ENCODE assay signal across 9 mouse cellular contexts in the genomic region with DNA sequence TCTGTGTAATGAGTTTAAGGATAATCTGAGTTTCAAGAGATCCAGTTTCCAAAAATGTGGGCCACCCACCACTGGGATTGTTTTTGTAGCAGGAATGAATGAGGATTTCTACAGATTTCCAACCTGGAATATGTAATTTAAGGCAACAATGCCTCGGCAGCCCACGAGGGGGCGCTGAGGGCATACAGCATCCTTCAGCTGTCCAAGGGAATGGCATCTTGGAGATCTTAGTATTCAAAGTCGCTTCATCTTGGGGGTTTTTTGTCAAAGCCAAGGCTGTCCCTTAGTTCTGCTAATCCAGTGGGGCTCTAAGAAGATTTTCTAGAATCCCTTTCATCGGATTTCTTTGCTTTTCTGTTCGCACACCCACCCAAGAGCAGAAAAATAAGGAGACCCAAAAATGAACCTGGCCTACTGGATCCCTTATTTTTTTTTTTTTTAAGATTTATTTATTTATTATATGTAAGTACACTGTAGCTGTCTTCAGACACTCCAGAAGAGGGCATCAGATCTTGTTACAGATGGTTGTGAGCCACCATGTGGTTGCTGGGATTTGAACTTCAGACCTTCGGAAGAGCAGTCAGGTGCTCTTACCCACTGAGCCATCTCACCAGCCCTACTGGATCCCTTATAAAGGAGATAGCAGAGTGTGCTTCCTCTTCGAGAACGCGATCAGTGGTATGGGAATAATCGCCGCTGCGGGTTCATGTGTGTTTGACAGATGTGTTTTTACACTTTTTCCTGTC. TPM values are rescaled to one million over a fixed set of nuclear protein-coding genes. Genes with fewer than 3 reads are reported as not detected.
DNase-seq lines count a peak whose midpoint lies in the region; ATAC-seq lines count a peak whose summit lies in the region.
"Had no signal": no experiment of that assay in that cellular context is flagged by ENCODE, and none has a peak within 500 bp of the region (broad histone marks: within the 10 kb centered on the region; RNA-seq: fewer than 3 reads in every experiment).

No protein-coding gene starts in this region.

- 51% methylated on average over 13 of the region's 13 CpGs for WGBS in kidney, embryonic 15.5 days
- 52% methylated on average over 13 of the region's 13 CpGs for WGBS in limb, embryonic 11.5 days
- 55% methylated on average over 13 of the region's 13 CpGs for WGBS in neural tube, embryonic 11.5 days

- H3K27me3 ChIP-seq in kidney, embryonic 15.5 days, result no peaks in the 10 kb centered on the region
- H3K27me3 ChIP-seq in limb, embryonic 11.5 days (ENCODE audit: control insufficient read depth, insufficient read depth, low read length), result no peaks in the 10 kb centered on the region
- no peaks in the 10 kb centered on the region for H3K27me3 ChIP-seq in neural tube, embryonic 11.5 days (ENCODE audit: control insufficient read depth, insufficient read depth, low read length)
- H3K27me3 ChIP-seq: heart, embryonic 13.5 days had no signal

- H3K4me2 ChIP-seq in kidney, embryonic 15.5 days, result no peak overlapping the region
- no peak overlapping the region for H3K4me2 ChIP-seq in limb, embryonic 11.5 days (ENCODE audit: low read depth, severe bottlenecking)
- no peak overlapping the region for H3K4me2 ChIP-seq in neural tube, embryonic 11.5 days (ENCODE audit: low read depth)
- H3K4me2 ChIP-seq: heart, embryonic 13.5 days had no signal

- ATAC-seq in kidney, embryonic 15.5 days (replicated peaks; ENCODE audit: low FRiP score), result no peak; the same call in 1 of the 2 replicates
- ATAC-seq in hematopoietic stem cell, adult 5-6 weeks (replicated peaks in 1 of 2; ENCODE audit: insufficient read depth in 1 of 2, low FRiP score in 2 of 2, low TSS enrichment in 1 of 2, low read depth in 1 of 2, poor library complexity in 2 of 2, severe bottlenecking in 2 of 2), result peak; percentile 25 to 26; a peak in 1 of 4 replicates
- ATAC-seq in limb, embryonic 11.5 days (ENCODE audit: insufficient number of reproducible peaks, low FRiP score, low TSS enrichment, low read depth), result no peak
- no peak for ATAC-seq in neural tube, embryonic 11.5 days (ENCODE audit: insufficient read depth, low FRiP score, low TSS enrichment)

- H3K4me3 ChIP-seq in kidney, embryonic 15.5 days (replicated peaks), result no peak overlapping the region
- no peak overlapping the region for H3K4me3 ChIP-seq in limb, embryonic 11.5 days (ENCODE audit: low read depth, low read length)
- H3K4me3 ChIP-seq in neural tube, embryonic 11.5 days (ENCODE audit: low read depth, low read length), result no peak overlapping the region
- H3K4me3 ChIP-seq: heart, embryonic 13.5 days had no signal

- peak; percentile 39 for DNase-seq in kidney, adult 11 months
- peak; percentile 69 to 72 for DNase-seq in adrenal gland, adult 18-20 months (ENCODE audit: low spot score in 2 of 2)
- DNase-seq in embryo, embryonic 11 days, result peak; percentile 79
- peak; percentile 86 for DNase-seq in limb, embryonic 11.5 days (ENCODE audit: low spot score)
- DNase-seq in neural tube, embryonic 11.5 days (ENCODE audit: low spot score), result peak; percentile 83
- peak; percentile 43 to 53 for DNase-seq in thymus, postnatal 36 days

- H3K9ac ChIP-seq in kidney, embryonic 15.5 days, result no peak overlapping the region
- H3K9ac ChIP-seq in limb, embryonic 11.5 days (ENCODE audit: low read length), result no peak overlapping the region
- H3K9ac ChIP-seq in neural tube, embryonic 11.5 days (ENCODE audit: low read length), result no peak overlapping the region
- H3K9ac ChIP-seq: heart, embryonic 13.5 days had no signal

- H3K4me1 ChIP-seq in kidney, embryonic 15.5 days, result peaks cover 4% of the 10 kb centered on the region; the same call in 1 of the 2 replicates
- no peaks in the 10 kb centered on the region for H3K4me1 ChIP-seq in limb, embryonic 11.5 days (ENCODE audit: control insufficient read depth, insufficient read depth, low read length)
- H3K4me1 ChIP-seq in neural tube, embryonic 11.5 days (ENCODE audit: control insufficient read depth, insufficient read depth, low read length), result no peaks in the 10 kb centered on the region

- H3K9me3 ChIP-seq in kidney, embryonic 15.5 days (replicated peaks), result no peaks in the 10 kb centered on the region
- H3K9me3 ChIP-seq in limb, embryonic 11.5 days (ENCODE audit: control insufficient read depth, low read length), result no peaks in the 10 kb centered on the region
- H3K9me3 ChIP-seq in neural tube, embryonic 11.5 days (ENCODE audit: control insufficient read depth, low read length), result no peaks in the 10 kb centered on the region
- H3K9me3 ChIP-seq: heart, embryonic 13.5 days had no signal

- peaks cover 27% of the 10 kb centered on the region for H3K36me3 ChIP-seq in kidney, embryonic 15.5 days
- peaks cover 8% of the 10 kb centered on the region for H3K36me3 ChIP-seq in limb, embryonic 11.5 days (ENCODE audit: control insufficient read depth, insufficient read depth, low read length)
- peaks cover 7% of the 10 kb centered on the region for H3K36me3 ChIP-seq in neural tube, embryonic 11.5 days (ENCODE audit: control insufficient read depth, insufficient read depth, low read length)

- H3K27ac ChIP-seq in kidney, embryonic 15.5 days, result no peak overlapping the region
- H3K27ac ChIP-seq in limb, embryonic 11.5 days (replicated peaks; ENCODE audit: low read depth, low read length), result no peak overlapping the region
- no peak overlapping the region for H3K27ac ChIP-seq in neural tube, embryonic 11.5 days (ENCODE audit: low read depth, low read length)
- H3K27ac ChIP-seq: heart, embryonic 13.5 days had no signal

RNA-seq across cellular contexts. Expression of a gene that starts 4.5 kb away (rescaled TPM):
- polyA plus RNA-seq in kidney, embryonic 15.5 days (2015; fragmentation: Nextera tagmentation; extraction: Ambion mirVana), result 4.3 and 5.2 TPM in 2 replicates
- total RNA-seq in adrenal gland, adult 18-20 months (2021), result 10 to 100 TPM; 17.6 to 20.4 TPM
- 13.5 and 25.6 TPM in 2 replicates for total RNA-seq in hematopoietic stem cell, adult 5-6 weeks (2017)
- polyA plus RNA-seq in limb, embryonic 11.5 days (2014; fragmentation: Nextera tagmentation; extraction: Ambion mirVana), result 6.5 and 6.6 TPM in 2 replicates
- polyA plus RNA-seq in neural tube, embryonic 11.5 days (2014; fragmentation: Nextera tagmentation; extraction: Ambion mirVana), result 11.7 and 12.5 TPM in 2 replicates

RNA-seq across cellular contexts. Expression of a gene that starts 11.3 kb away (rescaled TPM):
- 639 and 659 TPM in 2 replicates for polyA plus RNA-seq in kidney, embryonic 15.5 days (2015; fragmentation: Nextera tagmentation; extraction: Ambion mirVana)
- total RNA-seq in adrenal gland, adult 18-20 months (2021), result 1,000 to 10,000 TPM in 1 of 2 experiments, 100 to 1,000 TPM in 1; 921 to 1,031 TPM
- total RNA-seq in hematopoietic stem cell, adult 5-6 weeks (2017), result 1,377 and 1,391 TPM in 2 replicates
- polyA plus RNA-seq in limb, embryonic 11.5 days (2014; fragmentation: Nextera tagmentation; extraction: Ambion mirVana), result 801 and 821 TPM in 2 replicates
- 598 and 627 TPM in 2 replicates for polyA plus RNA-seq in neural tube, embryonic 11.5 days (2014; fragmentation: Nextera tagmentation; extraction: Ambion mirVana)

RNA-seq across cellular contexts. Expression of a gene that starts 24.4 kb away (rescaled TPM):
- 19.9 and 20.9 TPM in 2 replicates for polyA plus RNA-seq in kidney, embryonic 15.5 days (2015; fragmentation: Nextera tagmentation; extraction: Ambion mirVana)
- total RNA-seq in adrenal gland, adult 18-20 months (2021), result 100 to 1,000 TPM; 115 to 136 TPM
- total RNA-seq in hematopoietic stem cell, adult 5-6 weeks (2017), result 43.7 and 56.0 TPM in 2 replicates
- 25.3 and 27.5 TPM in 2 replicates for polyA plus RNA-seq in limb, embryonic 11.5 days (2014; fragmentation: Nextera tagmentation; extraction: Ambion mirVana)
- polyA plus RNA-seq in neural tube, embryonic 11.5 days (2014; fragmentation: Nextera tagmentation; extraction: Ambion mirVana), result 23.3 and 26.4 TPM in 2 replicates

Comparison
In these comparisons a context has a peak if more than half of its experiments do, and no peak if none do; other contexts are left out.
1. ATAC-seq: peak in hematopoietic stem cell, adult 5-6 weeks (2 of 2); none in kidney, embryonic 15.5 days (single experiment), limb, embryonic 11.5 days (single experiment) and neural tube, embryonic 11.5 days (single experiment).
2. Peak in every context shown above with its lines, with median percentiles within 50 percentile points of each other: DNase-seq.